Mouse (Mus musculus) midbrain, embryonic 13.5 days (tissue): ENCODE data around the gene Dtx4. TPM values are rescaled to one million over a fixed set of nuclear protein-coding genes. Genes with fewer than 3 reads are reported as not detected.

Source experiments
- ATAC-seq: fragments of 200-750 bp; cut with Nextera tagmentation; 2 replicates; pipeline ENCODE4 v1.8.0; 2017; ENCODE audit warnings: mild to moderate bottlenecking, moderate TSS enrichment, moderate library complexity
- H3K27ac ChIP-seq: fragments of 300-500 bp; sonication (generic); 2 replicates; pipeline ENCODE4 v1.5.1; 2015; ENCODE audit warnings: inconsistent platforms, mild to moderate bottlenecking, moderate library complexity
- H3K27me3 ChIP-seq: fragments of 300-500 bp; sonication (generic); 2 replicates; pipeline ENCODE4 v1.6.1; 2015; ENCODE audit warnings: mild to moderate bottlenecking, inconsistent platforms
- H3K36me3 ChIP-seq: fragments of 300-500 bp; sonication (generic); 2 replicates; pipeline ENCODE4 v1.6.1; 2015; ENCODE audit warnings: mild to moderate bottlenecking, inconsistent platforms
- H3K4me1 ChIP-seq: fragments of 300-500 bp; sonication (generic); replicated peaks from 2 replicates; pipeline ENCODE4 v1.6.1; 2015; ENCODE audit warnings: inconsistent platforms
- H3K4me2 ChIP-seq: fragments of 300-500 bp; sonication (generic); replicated peaks from 2 replicates; pipeline ENCODE4 v1.6.1; 2015; ENCODE audit warnings: moderate library complexity, mild to moderate bottlenecking, inconsistent platforms
- H3K4me3 ChIP-seq: fragments of 300-500 bp; sonication (generic); replicated peaks from 2 replicates; pipeline ENCODE4 v1.5.1; 2015; ENCODE audit warnings: mild to moderate bottlenecking, inconsistent platforms
- H3K9ac ChIP-seq: fragments of 300-500 bp; sonication (generic); replicated peaks from 2 replicates; pipeline ENCODE4 v1.6.1; 2015; ENCODE audit warnings: mild to moderate bottlenecking, inconsistent platforms
- H3K9me3 ChIP-seq: fragments of 300-500 bp; sonication (generic); 2 replicates; pipeline ENCODE4 v1.6.1; 2016; ENCODE audit warnings: mild to moderate bottlenecking, inconsistent platforms
- WGBS: fragments of 180-500 bp; shearing (Covaris S2); methylation state at CpG from one replicate; pipeline ENCODE4 v1.1.7; 2015; 5-methylcytosine and 5-hydroxymethylcytosine counted together
- polyA plus RNA-seq: library from polyadenylated mRNA; unstranded; fragments of >200 nt; fragmentation: Nextera tagmentation; extraction: Ambion mirVana; gene quantifications from 2 replicates; pipeline ENCODE4 v1.2.1, GENCODE M21; 2015

The Dtx4 gene
- polyA plus RNA-seq, 1 experiment from 2014 or later: 40.7 TPM

DNA sequence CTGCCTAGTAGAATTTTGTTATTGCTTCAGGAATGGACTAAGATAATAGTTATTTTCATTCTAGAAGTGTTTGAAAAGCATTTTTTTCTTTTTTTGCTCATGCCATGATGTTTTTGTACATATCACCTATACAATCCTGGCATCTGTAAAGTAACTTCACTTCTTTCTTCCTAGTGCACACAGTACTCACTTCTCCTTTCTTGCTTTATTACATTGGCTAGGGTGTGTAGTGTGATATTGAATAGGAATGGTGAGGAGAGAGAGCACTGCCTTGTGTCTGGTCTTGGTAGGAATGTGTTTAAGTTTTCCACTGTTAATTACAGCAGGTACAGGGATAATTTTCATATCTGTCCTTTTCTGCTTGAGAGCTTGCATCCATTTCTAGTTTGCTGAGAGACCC, 13.4 kb upstream of the Dtx4 start:
- Histone ChIP-seq H3K36me3 (no peaks in the 10 kb centered on the region), H3K27ac (no peak overlapping the region), H3K9ac (no peak overlapping the region), H3K9me3 (no peaks in the 10 kb centered on the region), H3K4me1 (no peaks in the 10 kb centered on the region), H3K27me3 (no peaks in the 10 kb centered on the region), H3K4me3 (no peak overlapping the region), H3K4me2 (no peak overlapping the region)
- no peak for ATAC-seq

DNA sequence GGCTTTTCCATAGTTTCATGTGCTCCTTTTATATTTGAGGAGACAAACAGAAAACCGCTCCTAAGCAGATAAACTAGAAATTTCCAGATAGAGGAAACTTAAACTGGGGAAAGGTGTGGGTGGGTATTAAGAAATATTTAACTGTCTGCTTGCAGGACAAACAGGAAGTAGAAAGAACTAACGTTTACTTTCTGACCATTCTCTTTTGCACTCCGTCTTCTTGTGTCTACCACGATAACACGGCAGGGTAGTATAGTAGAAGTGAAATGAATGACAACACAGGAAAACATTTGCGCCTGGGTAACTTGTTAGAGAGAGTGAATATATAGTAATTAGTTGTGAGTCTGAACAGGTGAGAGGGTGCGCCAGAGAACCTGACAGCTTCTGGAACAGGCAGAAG, 1.5 kb upstream of the Dtx4 start:
- Histone ChIP-seq H3K27me3 (no peaks in the 10 kb centered on the region), H3K4me2 (no peak overlapping the region), H3K4me3 (no peak overlapping the region), H3K9me3 (no peaks in the 10 kb centered on the region), H3K9ac (no peak overlapping the region), H3K4me1 (peaks cover 31% of the 10 kb centered on the region), H3K36me3 (no peaks in the 10 kb centered on the region), H3K27ac (no peak overlapping the region)
- WGBS: 91% methylated on average over 7 of the region's 7 CpGs
- no peak for ATAC-seq

DNA sequence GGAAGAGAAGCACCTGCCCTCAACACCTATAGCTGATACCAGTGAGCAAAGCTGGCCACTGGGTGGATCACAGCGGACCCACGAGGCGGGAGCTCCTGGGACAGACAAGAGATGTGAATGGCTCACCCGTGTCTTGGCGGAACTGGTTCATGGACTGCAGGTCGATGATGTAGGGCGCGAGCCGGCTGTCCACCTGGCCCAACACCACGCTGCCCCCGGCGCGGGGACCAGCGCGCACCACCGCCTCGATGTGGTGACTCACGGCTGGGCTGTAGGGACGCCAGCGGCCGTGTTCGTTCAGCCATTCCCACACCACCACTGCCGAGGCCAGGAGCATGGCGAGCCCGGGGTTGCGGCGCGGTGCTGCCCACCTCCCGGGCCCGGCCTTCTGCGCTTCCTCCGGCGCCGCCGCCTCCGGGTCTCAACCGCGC, 358 bp downstream of the Dtx4 start:
- under 1% methylated on average over 36 of the region's 38 CpGs for WGBS

DNA sequence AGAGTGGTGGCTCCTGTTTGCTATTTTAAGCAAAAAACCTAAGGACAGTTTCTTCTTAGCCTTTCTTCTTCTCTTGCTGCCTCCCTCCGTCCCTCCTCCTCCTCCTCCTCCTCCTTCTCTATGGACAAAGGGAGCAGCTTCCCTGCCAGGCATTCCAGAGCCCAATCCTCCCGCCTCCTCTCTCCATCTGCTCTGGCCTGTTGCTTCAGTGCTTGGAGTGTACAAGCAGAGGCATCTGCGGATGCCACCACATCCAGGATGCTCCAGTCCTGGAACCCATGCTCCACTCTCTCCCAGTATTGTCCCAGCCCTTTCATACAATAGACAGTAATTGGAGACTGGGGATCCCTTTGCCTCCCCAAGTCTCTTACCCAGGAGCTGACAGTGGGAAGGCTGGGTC, 1.1 kb downstream of the Dtx4 start:
- peak; percentile 35 for ATAC-seq
- 0% methylated on average over 3 of the region's 3 CpGs for WGBS
- peak overlapping the region; percentile 79 for H3K4me2 ChIP-seq

More for the DNA sequence above, 358 bp downstream of the Dtx4 start:
- Histone ChIP-seq H3K9ac (peak overlapping the region; percentile 98), H3K27ac (peak overlapping the region; percentile 96), H3K4me1 (peaks cover 45% of the 10 kb centered on the region), H3K4me3 (peak overlapping the region; percentile 92), H3K9me3 (no peaks in the 10 kb centered on the region), H3K36me3 (0 out of 2 replicates have a peak, but pooled peaks cover 16% of the 10 kb centered on the region), H3K4me2 (peak overlapping the region; percentile 79), H3K27me3 (no peaks in the 10 kb centered on the region)
- ATAC-seq: peak; percentile 65

DNA sequence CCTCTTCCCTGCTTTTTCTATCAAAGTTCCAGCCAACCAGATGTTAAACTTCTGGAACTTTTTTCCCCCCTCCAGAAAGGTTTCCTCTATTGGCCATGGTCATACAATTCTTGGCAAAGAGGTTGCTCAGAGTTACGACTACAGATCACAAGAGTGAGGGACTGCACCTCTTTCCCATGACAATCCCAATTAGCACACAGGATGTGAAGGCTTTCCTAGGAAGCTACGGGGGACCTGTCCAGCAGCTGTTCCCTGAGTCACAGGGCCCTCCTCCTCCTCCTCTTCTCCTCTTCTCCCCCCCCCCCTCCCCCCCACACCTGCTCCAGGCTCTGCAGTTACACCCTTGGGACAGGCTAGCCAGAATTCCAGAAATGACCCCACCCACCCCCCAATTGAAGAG, 1.8 kb downstream of the Dtx4 start:
- Histone ChIP-seq H3K4me2 (peak overlapping the region; percentile 79), H3K4me3 (peak overlapping the region; percentile 92), H3K9me3 (no peaks in the 10 kb centered on the region), H3K9ac (peak overlapping the region; percentile 98), H3K27me3 (no peaks in the 10 kb centered on the region), H3K27ac (peak overlapping the region; percentile 96), H3K36me3 (0 out of 2 replicates have a peak, but pooled peaks cover 16% of the 10 kb centered on the region), H3K4me1 (peaks cover 60% of the 10 kb centered on the region)
- 1% methylated on average over 2 of the region's 2 CpGs for WGBS
- no peak for ATAC-seq

More for the DNA sequence above, 1.1 kb downstream of the Dtx4 start:
- peak overlapping the region; percentile 98 for H3K9ac ChIP-seq
- H3K9me3 ChIP-seq: no peaks in the 10 kb centered on the region
- peak overlapping the region; percentile 96 for H3K27ac ChIP-seq
- peak overlapping the region; percentile 92 for H3K4me3 ChIP-seq
- peaks cover 53% of the 10 kb centered on the region for H3K4me1 ChIP-seq
- 0 out of 2 replicates have a peak, but pooled peaks cover 16% of the 10 kb centered on the region for H3K36me3 ChIP-seq
- no peaks in the 10 kb centered on the region for H3K27me3 ChIP-seq

DNA sequence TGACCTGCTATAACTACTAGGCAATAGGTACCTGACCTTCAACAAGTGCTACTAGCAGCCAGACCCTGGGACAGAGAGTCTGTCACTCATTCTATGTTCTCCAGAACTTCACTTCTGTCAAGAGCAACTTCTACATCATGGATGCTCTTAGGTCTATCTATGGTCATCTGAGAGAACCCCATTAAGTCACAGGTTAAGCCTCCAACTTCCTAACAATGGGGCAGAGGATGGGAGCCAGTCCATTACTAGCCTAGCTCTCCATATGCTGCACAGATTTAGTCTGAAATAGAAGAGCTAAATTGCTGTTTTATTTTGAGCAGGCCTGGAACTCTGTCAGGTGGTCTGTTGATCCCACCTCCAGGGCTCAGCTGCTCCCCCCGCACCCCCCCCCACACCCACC, 2.3 kb downstream of the Dtx4 start:
- Histone ChIP-seq H3K27ac (peak overlapping the region; percentile 96), H3K9me3 (no peaks in the 10 kb centered on the region), H3K4me2 (peak overlapping the region; percentile 79), H3K27me3 (no peaks in the 10 kb centered on the region), H3K4me1 (peaks cover 65% of the 10 kb centered on the region), H3K9ac (no peak overlapping the region; the same call in 1 of the 2 replicates), H3K36me3 (0 out of 2 replicates have a peak, but pooled peaks cover 16% of the 10 kb centered on the region), H3K4me3 (peak overlapping the region; percentile 92)
- 10% methylated on average over 1 of the region's 1 CpGs for WGBS
- no peak for ATAC-seq

DNA sequence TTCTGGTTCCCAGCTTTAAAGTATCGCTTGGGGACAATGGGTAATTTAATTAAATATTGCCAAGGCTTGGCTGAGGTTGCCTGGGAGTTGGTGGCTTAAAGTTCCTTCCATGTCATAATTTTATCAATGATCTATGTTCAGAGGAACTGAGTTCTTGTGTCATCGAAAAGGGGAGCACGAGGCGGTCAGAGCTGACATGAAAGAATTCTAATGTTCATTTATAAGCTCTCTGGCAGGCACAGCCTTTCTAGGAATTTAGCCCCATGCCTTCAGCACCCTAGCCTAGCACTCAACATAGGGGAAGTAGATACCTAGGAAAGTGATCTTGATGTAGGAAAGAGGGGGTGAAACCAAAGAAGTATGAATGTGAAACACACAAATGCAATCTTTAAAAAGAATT, 2.9 kb downstream of the Dtx4 start:
- H3K4me2 ChIP-seq: peak overlapping the region; percentile 79
- no peaks in the 10 kb centered on the region for H3K9me3 ChIP-seq
- 0 out of 2 replicates have a peak, but pooled peaks cover 16% of the 10 kb centered on the region for H3K36me3 ChIP-seq
- H3K27ac ChIP-seq: peak overlapping the region; percentile 96
- H3K27me3 ChIP-seq: no peaks in the 10 kb centered on the region
- ATAC-seq: no peak
- peaks cover 71% of the 10 kb centered on the region for H3K4me1 ChIP-seq
- H3K4me3 ChIP-seq: peak overlapping the region; percentile 92
- WGBS: 56% methylated on average over 4 of the region's 4 CpGs
- H3K9ac ChIP-seq: no peak overlapping the region; the same call in 1 of the 2 replicates

DNA sequence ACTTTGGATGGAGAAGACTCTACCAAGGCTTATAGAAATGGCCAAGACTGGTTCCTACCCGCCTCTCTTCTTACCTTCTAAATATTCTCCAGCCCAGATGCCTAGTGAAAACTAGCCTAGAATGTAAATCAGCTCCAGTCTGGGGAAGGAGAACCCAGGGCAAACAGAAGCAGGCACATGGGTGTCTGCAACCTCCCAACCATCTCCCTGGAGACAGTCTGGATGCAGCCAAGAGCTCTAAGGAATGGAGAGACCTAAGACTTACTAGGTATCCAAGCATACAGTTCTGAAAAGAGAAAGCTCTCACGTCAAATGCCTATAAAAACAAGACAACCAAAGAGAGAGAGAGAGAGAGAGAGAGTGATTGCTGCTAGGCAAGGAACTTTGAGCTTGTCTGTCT, 3.3 kb downstream of the Dtx4 start:
- H3K27me3 ChIP-seq: no peaks in the 10 kb centered on the region
- peaks cover 75% of the 10 kb centered on the region for H3K4me1 ChIP-seq
- H3K4me2 ChIP-seq: peak overlapping the region; percentile 79
- 0 out of 2 replicates have a peak overlapping the region, but pooled peaks have one; percentile 92 for H3K4me3 ChIP-seq
- H3K36me3 ChIP-seq: 0 out of 2 replicates have a peak, but pooled peaks cover 16% of the 10 kb centered on the region
- no peaks in the 10 kb centered on the region for H3K9me3 ChIP-seq
- H3K9ac ChIP-seq: no peak overlapping the region
- no peak for ATAC-seq
- H3K27ac ChIP-seq: no peak overlapping the region
- 43% methylated on average over 2 of the region's 2 CpGs for WGBS

DNA sequence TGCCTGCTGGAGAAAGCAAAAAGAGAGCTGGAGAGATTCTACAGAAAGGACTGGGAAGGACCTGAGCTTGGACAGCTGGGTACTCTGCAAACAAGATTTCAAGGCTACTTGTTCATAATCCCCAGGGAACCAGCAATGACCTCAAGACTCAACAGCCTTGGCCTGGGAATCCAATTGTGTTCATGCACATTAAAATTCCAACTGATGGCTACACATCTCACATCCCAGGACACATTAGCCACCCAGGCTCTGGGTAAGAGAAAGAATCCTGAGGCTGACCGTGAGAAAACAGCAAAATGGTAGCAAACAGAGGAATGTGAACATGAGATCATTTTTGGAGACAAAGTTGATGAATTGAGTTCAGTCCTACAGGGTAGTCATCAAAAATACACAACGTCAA, 5.0 kb downstream of the Dtx4 start:
- Histone ChIP-seq H3K4me2 (no peak overlapping the region), H3K27me3 (no peaks in the 10 kb centered on the region), H3K36me3 (peaks cover 28% of the 10 kb centered on the region), H3K4me1 (peaks cover 86% of the 10 kb centered on the region), H3K4me3 (no peak overlapping the region), H3K27ac (no peak overlapping the region), H3K9ac (no peak overlapping the region), H3K9me3 (no peaks in the 10 kb centered on the region)
- WGBS: 67% methylated on average over 2 of the region's 2 CpGs
- no peak for ATAC-seq

DNA sequence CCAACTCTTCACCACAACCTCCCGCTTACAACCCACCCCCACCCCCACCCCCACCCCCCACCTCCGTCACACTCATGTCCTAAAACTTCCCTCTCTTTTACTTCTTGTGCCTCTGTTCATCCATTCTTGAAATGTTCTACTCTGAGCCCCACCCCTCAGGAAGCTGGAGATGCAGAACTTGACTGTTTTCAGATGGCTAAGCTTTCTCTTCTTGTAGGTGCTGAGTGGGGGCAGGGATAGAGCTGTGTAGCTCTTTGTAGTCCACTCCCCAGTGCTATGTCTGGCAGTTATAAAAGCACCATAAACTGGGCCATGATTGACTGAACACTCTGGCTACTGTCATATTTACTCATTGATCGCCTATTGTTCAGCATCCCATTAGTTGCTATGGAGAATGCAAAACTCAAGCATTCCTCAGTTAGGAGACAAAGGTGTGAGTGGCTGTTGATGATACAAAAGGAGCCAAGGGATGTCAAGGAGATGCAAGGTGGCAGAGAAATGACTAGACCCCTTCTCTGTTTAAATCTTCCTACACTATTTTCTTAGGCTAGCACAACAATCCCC, 6.2 kb downstream of the Dtx4 start:
- Histone ChIP-seq H3K36me3 (peaks cover 40% of the 10 kb centered on the region), H3K9ac (no peak overlapping the region), H3K27ac (peak overlapping the region; percentile 45; the same call in 1 of the 2 replicates), H3K4me3 (no peak overlapping the region), H3K4me2 (peak overlapping the region; percentile 25), H3K4me1 (peaks cover 90% of the 10 kb centered on the region), H3K9me3 (no peaks in the 10 kb centered on the region), H3K27me3 (no peaks in the 10 kb centered on the region)
- ATAC-seq: no peak
- WGBS: 17% methylated on average over 3 of the region's 3 CpGs

DNA sequence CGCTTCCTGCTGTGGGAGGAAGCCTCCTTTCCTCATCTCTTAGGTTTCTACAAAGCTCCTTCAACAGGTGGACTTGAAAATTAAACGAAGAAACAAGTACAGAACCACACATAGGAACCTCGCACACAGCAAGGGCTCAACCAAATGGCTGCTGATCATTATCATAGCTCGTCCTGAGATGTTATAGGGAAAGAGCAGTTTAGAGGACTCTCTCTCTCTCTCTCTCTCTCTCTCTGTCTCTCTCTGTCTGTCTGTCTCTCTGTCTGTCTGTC, 7.1 kb downstream of the Dtx4 start:
- no peak overlapping the region for H3K9ac ChIP-seq
- H3K27ac ChIP-seq: peak overlapping the region; percentile 59; the same call in 1 of the 2 replicates
- H3K4me2 ChIP-seq: peak overlapping the region; percentile 25
- WGBS: 17% methylated on average over 4 of the region's 4 CpGs
- peaks cover 89% of the 10 kb centered on the region for H3K4me1 ChIP-seq
- no peak for ATAC-seq
- H3K4me3 ChIP-seq: no peak overlapping the region
- H3K27me3 ChIP-seq: no peaks in the 10 kb centered on the region
- H3K36me3 ChIP-seq: peaks cover 40% of the 10 kb centered on the region
- H3K9me3 ChIP-seq: no peaks in the 10 kb centered on the region

DNA sequence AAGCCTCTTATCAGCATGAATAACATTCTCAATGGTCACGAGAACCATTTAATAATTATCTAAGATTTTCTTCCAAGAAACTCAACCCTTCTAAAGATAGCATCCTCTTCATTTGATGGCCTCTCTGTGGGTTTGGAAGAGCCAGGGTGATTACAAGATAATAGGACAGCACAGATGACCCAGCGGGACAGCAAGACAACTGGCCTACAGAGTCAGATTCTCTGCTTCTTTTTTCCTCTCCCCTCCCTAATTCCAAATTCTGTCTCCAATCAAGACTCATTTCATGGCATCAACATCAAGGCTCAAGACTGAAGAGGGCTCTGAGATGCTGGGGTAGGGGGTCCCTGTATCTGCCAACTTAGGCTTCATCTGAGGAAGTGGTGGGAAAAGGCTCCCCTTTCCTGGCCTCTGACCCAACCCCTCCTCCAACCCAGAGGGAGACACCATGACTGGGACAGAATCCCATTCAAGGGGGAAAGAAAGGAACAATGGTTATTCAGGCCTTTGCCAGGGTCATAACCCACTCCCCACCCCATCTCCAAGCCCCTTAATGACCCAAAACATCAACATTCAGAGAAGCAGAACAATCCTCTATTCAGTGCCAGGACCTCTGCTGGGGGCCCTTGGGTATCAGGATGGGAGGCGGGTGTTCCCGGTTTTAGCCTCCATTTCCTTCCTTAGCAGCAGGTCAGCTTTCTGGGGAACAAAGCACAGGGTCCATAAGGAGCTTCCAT, 7.6 kb downstream of the Dtx4 start:
- peak overlapping the region; percentile 59; the same call in 1 of the 2 replicates for H3K27ac ChIP-seq

More for the DNA sequence above, 7.6 kb downstream of the Dtx4 start:
- no peaks in the 10 kb centered on the region for H3K9me3 ChIP-seq
- H3K4me1 ChIP-seq: peaks cover 89% of the 10 kb centered on the region
- no peak overlapping the region for H3K9ac ChIP-seq
- 11% methylated on average over 4 of the region's 4 CpGs for WGBS
- H3K36me3 ChIP-seq: peaks cover 40% of the 10 kb centered on the region
- ATAC-seq: 0 out of 2 replicates have a peak, but pooled peaks have one; percentile 2
- H3K27me3 ChIP-seq: no peaks in the 10 kb centered on the region
- H3K4me3 ChIP-seq: no peak overlapping the region
- peak overlapping the region; percentile 10 for H3K4me2 ChIP-seq
